Mouse (Mus musculus) kidney, postnatal 0 days (tissue): ENCODE data around the gene Dcst1. TPM values are rescaled to one million over a fixed set of nuclear protein-coding genes. Genes with fewer than 3 reads are reported as not detected.

Experiments
- ATAC-seq: fragments of 200-750 bp; cut with Nextera tagmentation; replicated peaks from 2 replicates; pipeline ENCODE4 v1.8.0; 2017; ENCODE audit warnings: low read depth, moderate number of reproducible peaks, moderate TSS enrichment, moderate library complexity; ENCODE audit not compliant: low FRiP score
- DNase-seq: peaks from one replicate; pipeline ENCODE4 v3.0.0-alpha.2; 2016; ENCODE audit warnings: low spot score
- H3K27ac ChIP-seq: fragments of 300-500 bp; sonication (generic); 2 replicates; pipeline ENCODE4 v1.5.1; 2014; ENCODE audit warnings: mild to moderate bottlenecking
- H3K27me3 ChIP-seq: fragments of 300-500 bp; sonication (generic); 2 replicates; pipeline ENCODE4 v1.6.1; 2014; ENCODE audit warnings: low read length, mixed read lengths; ENCODE audit not compliant: insufficient read depth
- H3K36me3 ChIP-seq: fragments of 300-500 bp; sonication (generic); 2 replicates; pipeline ENCODE4 v1.6.1; 2014; ENCODE audit warnings: low read length, mixed read lengths; ENCODE audit not compliant: insufficient read depth
- H3K4me1 ChIP-seq: fragments of 300-500 bp; sonication (generic); replicated peaks from 2 replicates; pipeline ENCODE4 v1.6.1; 2014; ENCODE audit warnings: antibody characterized with exemption, low read length, mixed read lengths; ENCODE audit not compliant: insufficient read depth
- H3K4me2 ChIP-seq: fragments of 300-500 bp; sonication (generic); 2 replicates; pipeline ENCODE4 v1.6.1; 2014; ENCODE audit warnings: mild to moderate bottlenecking, low read length, moderate library complexity, mixed read lengths
- H3K4me3 ChIP-seq: fragments of 300-500 bp; sonication (generic); replicated peaks from 2 replicates; pipeline ENCODE4 v1.5.1; 2014; ENCODE audit warnings: low read depth, low read length
- H3K9ac ChIP-seq: fragments of 300-500 bp; sonication (generic); 2 replicates; pipeline ENCODE4 v1.6.1; 2014; ENCODE audit warnings: low read depth, low read length
- H3K9me3 ChIP-seq: fragments of 300-500 bp; sonication (generic); replicated peaks from 2 replicates; pipeline ENCODE4 v1.6.1; 2016; ENCODE audit warnings: low read length, inconsistent platforms, mixed read lengths
- CTCF ChIP-seq: IDR thresholded peaks from 2 replicates; pipeline ENCODE4 v1.5.1; 2016; ENCODE audit warnings: antibody characterized with exemption, low read depth, mild to moderate bottlenecking, moderate library complexity
- WGBS: fragments of 180-500 bp; shearing (Covaris S2); extraction: QIAGEN DNeasy Blood & Tissue Kit; methylation state at CpG from one replicate; pipeline ENCODE4 v1.1.7; 2014; 5-methylcytosine and 5-hydroxymethylcytosine counted together
- polyA plus RNA-seq: library from polyadenylated mRNA; unstranded; fragments of >200 nt; fragmentation: Nextera tagmentation; extraction: Ambion mirVana; gene quantifications from 2 replicates; pipeline ENCODE4 v1.2.1, GENCODE M21; 2015

Gene Dcst1
- polyA plus RNA-seq, 1 experiment from 2014 or later = 6.2 TPM

GRCm38 (mm10) chr3:89390111-89390515 lies 25.1 kb upstream of the Dcst1 start:
- Histone ChIP-seq H3K4me3 (no peak overlapping the region), H3K9me3 (no peaks in the 10 kb centered on the region), H3K4me1 (peaks cover 25% of the 10 kb centered on the region; the same call in 1 of the 2 replicates), H3K4me2 (0 out of 2 replicates have a peak overlapping the region, but pooled peaks have one; percentile 99), H3K9ac (no peak overlapping the region), H3K27me3 (no peaks in the 10 kb centered on the region), H3K36me3 (no peaks in the 10 kb centered on the region), H3K27ac (0 out of 2 replicates have a peak overlapping the region, but pooled peaks have one; percentile 88)
- ATAC-seq (no peak), DNase-seq (no peak)
- WGBS = 55% methylated on average over 5 of the region's 5 CpGs
- no peak for TF ChIP-seq CTCF

DNA sequence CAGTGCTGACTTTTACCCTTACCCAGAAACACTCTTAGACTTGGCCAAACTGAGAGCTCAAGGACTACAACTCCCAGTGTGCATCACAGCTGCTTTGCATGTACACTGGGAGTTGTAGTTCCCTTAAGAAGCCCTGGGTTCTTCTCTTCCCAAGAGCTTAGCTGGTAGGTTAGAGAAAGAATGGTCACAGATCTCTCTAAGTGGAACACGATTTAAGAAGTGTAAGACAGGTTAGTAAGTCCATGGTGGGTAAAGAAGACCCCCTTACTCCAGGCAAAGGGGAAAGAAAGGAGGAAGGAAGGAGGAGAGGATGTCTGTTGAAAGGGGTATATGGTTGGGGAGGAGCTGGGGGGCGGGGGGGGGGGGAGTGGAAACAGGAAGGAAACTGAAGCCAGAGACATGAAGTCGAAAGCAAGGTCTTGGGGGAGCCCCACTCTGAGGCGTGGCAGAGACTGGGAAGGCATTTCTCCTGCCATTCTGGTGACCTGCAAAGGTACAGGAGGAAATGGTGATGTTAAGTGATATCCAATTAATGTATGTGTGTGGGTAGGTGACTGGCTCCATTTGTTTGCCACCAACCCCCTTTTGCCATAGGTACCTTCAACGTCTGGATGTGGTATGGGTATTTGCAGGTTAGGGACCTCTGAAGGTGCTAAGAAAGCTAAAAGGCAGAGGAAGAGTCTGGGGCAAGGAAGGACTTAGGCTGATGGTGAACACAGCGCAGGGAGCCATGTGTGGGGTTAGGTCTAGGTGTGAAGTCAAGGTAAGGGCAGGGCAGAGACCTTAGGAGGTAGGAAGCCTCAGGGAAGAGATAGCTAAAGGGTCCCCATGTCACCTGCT lies 24.1 kb upstream of the Dcst1 start:
- no peak for TF ChIP-seq CTCF
- WGBS = 48% methylated on average over 6 of the region's 6 CpGs
- H3K27ac ChIP-seq = no peak overlapping the region
- no peak overlapping the region for H3K9ac ChIP-seq
- peak; percentile 79 for DNase-seq
- H3K4me1 ChIP-seq = peaks cover 25% of the 10 kb centered on the region; the same call in 1 of the 2 replicates
- no peaks in the 10 kb centered on the region for H3K9me3 ChIP-seq
- H3K36me3 ChIP-seq = no peaks in the 10 kb centered on the region
- H3K4me3 ChIP-seq = no peak overlapping the region
- no peak overlapping the region for H3K4me2 ChIP-seq
- ATAC-seq = no peak
- no peaks in the 10 kb centered on the region for H3K27me3 ChIP-seq

GRCm38 (mm10) chr3:89388134-89388881 lies 23.3 kb upstream of the Dcst1 start:
- Histone ChIP-seq H3K9ac (0 out of 2 replicates have a peak overlapping the region, but pooled peaks have one; percentile 14), H3K27ac (no peak overlapping the region), H3K4me1 (peaks cover 25% of the 10 kb centered on the region; the same call in 1 of the 2 replicates), H3K36me3 (no peaks in the 10 kb centered on the region), H3K27me3 (no peaks in the 10 kb centered on the region), H3K9me3 (no peaks in the 10 kb centered on the region), H3K4me3 (no peak overlapping the region), H3K4me2 (no peak overlapping the region)
- 74% methylated on average over 11 of the region's 11 CpGs for WGBS
- ATAC-seq = no peak
- no peak for DNase-seq
- no peak for TF ChIP-seq CTCF

- Histone ChIP-seq H3K27ac (no peak overlapping the region), H3K9ac (peak overlapping the region; percentile 14; the same call in 1 of the 2 replicates), H3K9me3 (no peaks in the 10 kb centered on the region), H3K27me3 (no peaks in the 10 kb centered on the region), H3K4me3 (no peak overlapping the region), H3K4me2 (no peak overlapping the region), H3K36me3 (no peaks in the 10 kb centered on the region), H3K4me1 (peaks cover 25% of the 10 kb centered on the region; the same call in 1 of the 2 replicates)
- DNase-seq (no peak), ATAC-seq (no peak)
- 82% methylated on average over 11 of the region's 11 CpGs for WGBS
- TF ChIP-seq CTCF = no peak
Measured at GRCm38 (mm10) chr3:89387632-89388031, 22.6 kb upstream of the Dcst1 start.

- Histone ChIP-seq H3K27ac (no peak overlapping the region), H3K4me3 (no peak overlapping the region), H3K27me3 (no peaks in the 10 kb centered on the region), H3K36me3 (no peaks in the 10 kb centered on the region), H3K9ac (peak overlapping the region; percentile 14; the same call in 1 of the 2 replicates), H3K9me3 (no peaks in the 10 kb centered on the region), H3K4me2 (peak overlapping the region; percentile 13), H3K4me1 (peaks cover 23% of the 10 kb centered on the region; the same call in 1 of the 2 replicates)
- DNase-seq = no peak
- ATAC-seq = no peak
- 51% methylated on average over 17 of the region's 17 CpGs for WGBS
- TF ChIP-seq CTCF = no peak
Measured at GRCm38 (mm10) chr3:89386438-89387420, 21.7 kb upstream of the Dcst1 start.
